Mouse (Mus musculus) gastrocnemius, adult 2 months (tissue): ENCODE measurements around the gene Ermp1. TPM values are rescaled to one million over a fixed set of nuclear protein-coding genes. Genes with fewer than 3 reads are reported as not detected.

Experiments
- DNase-seq: peaks from one replicate; pipeline ENCODE4 v3.0.0; 2022
- H3K27ac ChIP-seq: fragments of 200-600 bp; 2 replicates; pipeline ENCODE4 v1.8.1; 2022; ENCODE audit warnings: mild to moderate bottlenecking
- H3K4me3 ChIP-seq: fragments of 200-600 bp; 2 replicates; pipeline ENCODE4 v1.8.1; 2022; ENCODE audit warnings: mild to moderate bottlenecking, moderate library complexity
- CTCF ChIP-seq: fragments of 200-600 bp; IDR thresholded peaks from 2 replicates; pipeline ENCODE4 v1.8.1; 2022; ENCODE audit warnings: antibody characterized with exemption, mild to moderate bottlenecking, moderate library complexity
- intact Hi-C: fragments of 180-260 bp; cut with DNase I; formaldehyde crosslinking; loops from one replicate; pipeline ENCODE4 v1.15.1; 2025
- total RNA-seq, 2 experiments: library from RNA; stranded (reverse); gene quantifications; 2 replicates each; pipeline ENCODE4 v1.2.3; 2021

Ermp1 gene
- total RNA-seq, 2 experiments from 2014 or later, result 7.2 to 7.9 TPM

DNA sequence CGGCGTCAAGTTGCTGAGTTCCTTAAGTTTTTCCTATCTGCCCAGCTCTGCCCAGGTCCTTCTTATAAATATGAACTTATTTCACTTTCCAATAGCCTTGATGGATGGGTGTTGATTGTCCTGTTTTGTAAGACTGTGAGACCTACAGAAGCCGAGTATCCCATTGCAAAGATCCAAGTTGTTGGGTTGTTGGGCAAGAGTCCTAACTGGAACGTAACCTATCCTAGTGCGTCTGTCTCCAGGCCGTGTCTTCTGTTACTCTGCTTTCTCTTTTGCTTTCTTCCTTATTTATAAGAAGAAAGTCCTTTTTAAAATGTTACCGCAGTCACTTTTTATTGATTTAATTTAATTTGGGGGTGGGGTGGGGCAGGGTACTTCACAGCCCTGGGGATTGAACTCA, 26.7 kb upstream of the Ermp1 start:
- no peak overlapping the region for H3K4me3 ChIP-seq
- no peak for TF ChIP-seq CTCF
- no peak for DNase-seq
- intact Hi-C loops, result no loop called here
- H3K27ac ChIP-seq, result no peak overlapping the region

DNA sequence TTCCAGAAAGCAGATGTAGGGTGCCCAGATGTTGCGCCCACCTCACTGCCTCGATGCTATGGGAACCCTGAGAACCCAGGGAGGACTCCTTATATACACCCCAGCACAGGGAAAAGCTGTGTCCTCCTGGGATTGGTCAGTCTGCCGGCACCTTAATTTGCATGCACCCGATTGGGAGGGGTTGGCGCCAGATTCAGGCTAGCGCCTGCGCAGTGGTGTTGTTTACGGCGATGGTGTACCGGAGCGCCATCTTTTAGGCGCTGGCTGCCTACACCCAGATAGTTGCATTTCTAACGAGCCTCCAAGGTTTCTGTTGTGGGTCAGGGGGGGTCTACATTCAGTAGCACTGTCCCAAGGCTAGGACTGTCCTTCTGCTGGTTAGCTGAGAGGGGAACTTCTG, 24.4 kb upstream of the Ermp1 start:
- H3K4me3 ChIP-seq, result no peak overlapping the region
- intact Hi-C loops, result no loop called here
- DNase-seq, result no peak
- TF ChIP-seq CTCF, result no peak
- H3K27ac ChIP-seq, result no peak overlapping the region

DNA sequence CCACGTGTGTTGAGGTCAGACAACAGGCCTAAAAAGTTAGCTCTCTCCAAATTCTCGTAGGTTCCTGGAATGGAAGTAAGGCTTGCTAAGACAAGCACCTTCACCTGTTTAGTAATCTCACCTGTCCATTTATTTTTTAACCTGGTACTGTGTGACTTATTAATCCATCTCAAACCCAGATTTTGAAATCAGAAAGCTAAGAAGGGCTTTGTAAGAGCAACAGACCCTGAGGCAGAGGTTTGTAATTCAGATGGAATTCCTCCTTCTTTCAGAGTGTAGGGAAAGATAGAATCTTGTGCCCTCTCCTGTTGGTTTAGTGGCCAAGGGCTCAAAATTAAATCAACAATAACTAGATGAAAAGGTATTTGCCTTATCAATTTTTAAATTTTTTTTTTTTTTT, 22.9 kb upstream of the Ermp1 start:
- DNase-seq, result no peak
- TF ChIP-seq CTCF, result no peak
- Histone ChIP-seq H3K4me3 (no peak overlapping the region), H3K27ac (no peak overlapping the region)
- intact Hi-C loops, result no loop called here

DNA sequence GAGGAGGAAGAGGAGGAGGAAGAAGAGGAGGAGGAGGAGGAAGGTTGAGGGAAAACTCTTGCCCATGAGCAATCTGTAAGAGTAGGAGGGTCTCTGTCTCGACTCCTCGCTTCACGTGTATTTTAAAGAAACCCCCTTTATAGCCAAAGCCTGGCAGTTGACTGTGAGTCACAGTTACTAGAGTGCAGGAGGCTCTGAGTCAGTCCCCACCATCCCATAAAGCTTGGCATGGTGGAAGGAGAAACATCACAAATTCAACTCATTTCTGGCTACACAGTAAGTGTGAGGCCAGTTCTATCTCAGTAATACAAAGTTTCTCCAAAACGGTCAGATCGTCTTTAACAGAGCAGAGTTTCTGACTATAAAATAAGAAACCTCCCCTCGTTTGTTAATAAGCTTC, 22.0 kb upstream of the Ermp1 start:
- DNase-seq, result no peak
- no peak for TF ChIP-seq CTCF
- intact Hi-C loops, result no loop called here
- Histone ChIP-seq H3K4me3 (no peak overlapping the region), H3K27ac (no peak overlapping the region)

DNA sequence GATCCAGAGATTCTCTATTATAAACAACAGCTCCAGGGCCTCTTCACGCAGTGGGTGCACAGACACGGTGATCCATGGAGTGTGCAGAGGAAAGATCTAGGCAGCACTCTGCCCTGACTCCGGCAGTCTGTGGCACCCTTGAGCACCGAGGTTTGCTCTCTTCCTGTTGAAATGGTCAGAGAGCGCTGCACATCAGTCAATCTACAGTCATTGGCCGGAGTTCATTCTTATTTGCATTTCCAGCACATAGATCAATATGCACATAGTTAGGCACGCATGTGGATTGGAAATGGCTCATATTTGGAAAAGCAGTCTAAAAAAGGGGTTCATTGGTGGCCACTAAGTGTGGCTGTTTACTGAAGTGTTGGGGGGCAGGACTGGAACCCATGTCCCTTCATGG, 19.9 kb upstream of the Ermp1 start:
- no peak for TF ChIP-seq CTCF
- intact Hi-C loops, result no loop called here
- H3K4me3 ChIP-seq, result no peak overlapping the region
- H3K27ac ChIP-seq, result no peak overlapping the region
- DNase-seq, result no peak

DNA sequence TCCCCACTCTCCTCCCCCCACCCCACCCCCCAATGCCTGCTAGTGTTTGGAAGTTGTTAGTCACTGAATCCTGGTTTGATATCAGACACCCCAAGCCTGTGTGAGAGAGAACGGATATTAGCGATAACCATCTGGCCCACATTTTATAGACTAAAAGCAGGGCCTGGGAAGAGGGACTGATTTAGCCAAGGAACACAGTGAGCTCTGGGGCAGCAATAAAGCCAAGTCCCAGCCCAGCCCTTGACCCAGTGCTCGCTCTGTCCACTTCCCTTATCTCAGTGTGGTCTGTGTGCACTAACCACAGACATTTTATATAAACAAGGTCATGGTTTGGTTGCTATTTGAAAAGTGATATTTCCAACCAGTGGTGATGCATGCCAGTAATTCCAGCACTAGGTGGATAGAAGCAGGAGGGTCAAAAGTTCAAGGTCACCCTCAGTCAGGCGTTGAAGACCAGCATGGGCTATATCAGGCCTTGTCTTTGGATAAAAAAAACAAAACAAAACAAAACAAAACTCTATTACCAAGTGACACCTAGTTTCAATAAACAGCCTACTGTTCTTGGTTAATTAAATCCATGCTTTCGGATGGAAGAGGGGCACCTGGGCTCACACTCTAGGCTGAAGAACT, 18.9 kb upstream of the Ermp1 start:
- H3K4me3 ChIP-seq, result no peak overlapping the region
- TF ChIP-seq CTCF, result no peak
- no peak for DNase-seq
- no peak overlapping the region for H3K27ac ChIP-seq
- intact Hi-C loops, result no loop called here

DNA sequence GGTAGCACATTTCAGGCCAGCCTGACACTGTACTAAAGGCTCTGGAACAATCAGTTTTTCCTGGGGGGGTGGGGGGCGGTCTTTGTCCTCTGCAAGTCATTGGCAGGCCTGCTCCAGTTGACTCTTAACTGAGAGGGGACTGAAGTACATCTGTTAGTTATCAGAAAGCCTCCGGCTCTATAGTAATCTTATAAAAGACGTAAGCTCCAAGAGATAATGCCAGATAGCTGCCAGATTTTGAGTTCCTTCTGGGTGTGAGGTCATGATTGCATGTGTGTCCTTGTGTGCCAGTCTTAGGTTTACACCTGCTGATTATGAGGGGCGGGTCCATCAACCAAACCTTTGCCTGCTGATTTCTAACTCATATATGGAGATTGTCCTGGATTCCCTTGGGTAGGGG, 17.9 kb upstream of the Ermp1 start:
- no peak for DNase-seq
- Histone ChIP-seq H3K4me3 (no peak overlapping the region), H3K27ac (no peak overlapping the region)
- intact Hi-C loops, result no loop called here
- no peak for TF ChIP-seq CTCF

DNA sequence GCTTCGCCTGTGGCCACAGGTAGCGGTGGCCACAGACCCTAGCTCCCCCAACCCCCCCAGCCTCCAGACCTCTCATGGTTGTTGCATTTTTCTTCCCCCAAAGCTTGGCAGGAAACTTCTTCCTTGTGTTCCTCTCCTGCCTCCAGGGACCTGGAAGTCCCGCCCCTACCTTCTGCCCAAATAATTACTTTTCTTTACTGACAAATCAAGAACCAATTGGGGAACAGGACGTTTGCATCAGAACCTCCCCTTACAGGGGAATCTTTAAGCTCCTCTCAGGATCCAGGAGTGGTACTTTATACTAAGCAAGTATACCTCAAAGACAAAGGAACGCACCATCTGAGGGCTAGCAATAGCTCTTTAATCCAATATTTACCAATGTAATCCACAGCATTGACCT, 16.7 kb upstream of the Ermp1 start:
- DNase-seq, result no peak
- no peak overlapping the region for H3K4me3 ChIP-seq
- intact Hi-C loops, result no loop called here
- no peak for TF ChIP-seq CTCF
- no peak overlapping the region for H3K27ac ChIP-seq

DNA sequence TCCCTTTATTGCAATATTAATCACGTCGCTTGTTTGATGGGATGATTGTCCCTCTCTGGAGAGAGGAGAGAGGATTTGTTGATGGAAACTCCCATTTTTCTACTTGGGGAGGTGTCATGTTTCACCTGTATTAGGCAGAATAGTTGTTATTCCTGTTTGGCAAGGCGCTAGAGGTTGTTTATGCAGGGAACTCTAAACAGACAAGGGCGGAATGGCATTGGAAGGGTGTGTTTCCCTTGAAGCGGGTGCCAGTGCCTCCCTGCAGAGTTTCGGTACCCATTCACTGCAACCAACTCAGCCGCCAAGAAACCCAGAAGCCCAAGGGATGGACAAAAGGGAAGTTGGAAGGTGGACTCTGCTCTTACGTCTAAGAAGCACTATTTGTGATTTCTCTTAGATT, 15.6 kb upstream of the Ermp1 start:
- Histone ChIP-seq H3K4me3 (no peak overlapping the region), H3K27ac (no peak overlapping the region)
- TF ChIP-seq CTCF, result no peak
- intact Hi-C loops, result no loop called here
- no peak for DNase-seq

DNA sequence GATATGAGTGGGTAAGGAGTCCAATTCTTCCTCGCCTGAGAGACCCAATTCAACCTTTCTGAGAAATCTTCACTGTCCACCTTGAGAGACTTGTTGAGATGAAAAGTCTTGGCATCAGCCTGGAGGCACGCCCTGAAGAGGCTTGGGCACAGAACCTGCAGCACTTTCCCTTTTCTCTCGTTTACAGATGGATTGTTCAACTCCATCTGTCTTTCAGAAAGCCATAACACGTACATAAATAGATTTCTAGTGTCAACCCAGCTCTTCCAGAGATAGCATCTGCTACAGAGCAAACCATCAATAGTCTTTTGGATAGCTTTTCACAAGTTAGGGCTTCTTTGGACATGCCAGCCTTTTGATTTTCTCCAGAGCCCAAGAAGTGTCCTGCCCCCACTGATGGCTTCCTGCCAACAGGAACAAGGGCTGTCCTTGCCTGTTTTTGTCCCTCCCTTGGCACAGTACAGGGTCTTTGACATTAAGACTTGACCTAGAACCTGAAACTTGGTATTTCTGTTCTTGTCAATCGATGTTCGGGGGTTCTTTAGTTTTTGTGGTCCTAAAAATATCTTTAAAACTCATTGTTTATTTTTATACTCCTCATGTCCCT, 13.9 kb upstream of the Ermp1 start:
- DNase-seq, result no peak

DNA sequence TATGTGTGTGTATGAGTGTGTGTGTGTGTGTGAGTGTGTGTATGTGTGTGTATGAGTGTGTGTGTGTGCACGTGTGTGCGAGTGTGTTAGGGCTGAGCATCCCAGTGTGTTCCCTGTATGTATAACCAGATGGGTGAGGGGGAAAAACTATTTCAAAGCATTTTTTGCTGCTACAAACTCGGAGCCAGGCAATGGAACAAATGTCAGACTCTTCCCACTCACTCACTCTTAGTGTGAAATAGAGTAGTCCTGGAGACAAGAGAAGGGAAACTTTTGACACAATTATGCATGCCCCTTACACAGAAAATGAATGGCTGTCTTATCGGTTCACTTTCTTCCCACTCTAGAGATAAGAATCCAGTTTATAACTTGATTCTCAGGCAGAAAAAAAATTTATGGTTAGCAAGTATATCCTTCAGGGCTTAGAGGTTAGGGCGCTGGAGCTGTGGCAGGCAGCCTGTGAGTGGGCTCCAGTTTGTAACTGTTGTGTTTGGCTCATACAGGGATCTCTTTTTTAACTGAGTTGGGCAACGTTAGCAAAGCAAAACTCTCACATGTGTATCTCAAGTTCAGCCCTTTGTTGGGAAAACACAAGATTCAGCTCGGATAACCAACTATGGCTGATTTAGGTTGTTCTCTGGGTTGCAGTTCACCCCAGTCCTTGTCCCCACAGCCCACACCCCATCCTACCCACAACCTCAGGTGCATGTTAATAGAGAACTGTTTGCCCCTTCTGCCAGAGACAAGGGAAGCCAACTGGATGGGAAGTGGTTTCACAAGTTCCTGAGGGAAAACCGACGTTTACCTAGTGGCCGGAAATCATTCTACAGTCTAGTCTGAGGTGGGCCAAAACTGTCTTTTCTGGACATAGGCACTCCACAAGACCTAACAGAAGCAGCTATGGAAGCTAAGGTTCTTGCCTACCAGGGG, 12.9 kb upstream of the Ermp1 start:
- Histone ChIP-seq H3K4me3 (no peak overlapping the region), H3K27ac (no peak overlapping the region)
- no peak for DNase-seq
- intact Hi-C loops, result no loop called here
- no peak for TF ChIP-seq CTCF

More for the DNA sequence above, 13.9 kb upstream of the Ermp1 start:
- Histone ChIP-seq H3K4me3 (no peak overlapping the region), H3K27ac (no peak overlapping the region)
- TF ChIP-seq CTCF, result no peak
- intact Hi-C loops, result no loop called here

DNA sequence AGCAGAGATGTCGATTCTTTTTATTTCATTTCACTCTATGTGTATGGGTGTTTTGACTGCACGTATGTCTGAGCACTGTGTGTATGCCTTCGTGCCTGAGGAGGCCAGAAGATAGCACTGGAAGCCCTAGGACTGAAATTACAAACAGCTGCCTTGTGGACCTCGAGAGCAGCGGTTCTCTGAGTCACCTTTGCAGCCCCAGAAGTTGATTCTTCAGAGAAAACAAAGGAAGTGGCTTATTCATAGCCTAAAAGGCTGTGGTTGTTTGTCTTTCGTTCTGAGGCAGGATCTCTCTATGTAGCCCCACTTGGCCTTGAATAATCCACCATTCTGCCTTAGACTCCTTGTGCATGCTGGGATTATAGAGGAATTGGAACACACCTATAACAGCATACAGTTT, 11.5 kb upstream of the Ermp1 start:
- DNase-seq, result no peak
- intact Hi-C loops, result no loop called here
- TF ChIP-seq CTCF, result no peak
- H3K4me3 ChIP-seq, result no peak overlapping the region
- H3K27ac ChIP-seq, result no peak overlapping the region

DNA sequence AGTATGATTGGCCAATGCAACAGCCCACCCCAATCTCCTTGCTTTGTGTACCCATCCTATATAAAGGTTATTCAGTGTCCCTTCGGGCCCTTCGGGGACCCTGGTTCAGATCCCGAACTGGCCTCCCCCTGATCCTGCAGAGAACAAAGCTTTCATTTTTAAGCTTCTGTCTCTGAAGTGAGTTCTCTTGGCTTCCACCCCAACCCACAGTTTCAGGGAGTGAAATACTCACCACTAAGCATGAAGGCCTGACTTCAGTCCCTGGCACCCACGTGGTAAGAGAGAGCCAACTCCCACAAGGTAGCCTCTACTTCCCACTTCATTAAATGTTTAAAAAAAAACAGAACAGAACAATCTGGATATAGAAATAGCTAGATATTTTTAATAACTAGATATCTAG, 10.6 kb upstream of the Ermp1 start:
- intact Hi-C loops, result no loop called here
- DNase-seq, result no peak
- no peak for TF ChIP-seq CTCF
- H3K27ac ChIP-seq, result no peak overlapping the region
- H3K4me3 ChIP-seq, result no peak overlapping the region

DNA sequence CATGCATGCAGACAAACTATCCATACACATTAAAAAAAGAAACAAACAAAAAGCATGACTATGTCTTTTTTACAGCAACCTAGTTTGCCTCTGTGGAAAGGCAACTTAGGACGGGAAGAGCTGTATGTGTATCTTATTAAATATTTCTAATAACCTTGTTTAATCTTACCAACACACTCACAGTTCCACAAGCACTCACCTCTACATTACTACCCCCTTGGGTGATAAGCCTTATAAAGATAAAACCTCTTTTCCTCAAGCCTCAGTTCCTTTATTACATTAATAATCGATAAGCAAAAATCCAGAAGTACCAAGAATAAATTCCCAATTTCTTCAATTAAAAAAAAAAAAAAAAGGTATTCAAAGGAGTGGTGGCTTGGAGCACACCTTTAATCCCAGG, 9.3 kb upstream of the Ermp1 start:
- no peak for TF ChIP-seq CTCF
- Histone ChIP-seq H3K4me3 (no peak overlapping the region), H3K27ac (no peak overlapping the region)
- intact Hi-C loops, result no loop called here
- no peak for DNase-seq
